Mouse (Mus musculus) myocyte (in vitro differentiated cells): ENCODE results near the gene Akr1cl.

ENCODE experiments used
- CEBPB ChIP-seq: IDR thresholded peaks from 2 replicates; pipeline ENCODE4 v1.6.1; 2011; ENCODE audit warnings: mild to moderate bottlenecking, moderate library complexity; ENCODE audit not compliant: poor library complexity, insufficient read depth, severe bottlenecking
- MAX ChIP-seq: IDR thresholded peaks from one replicate; pipeline ENCODE4 v1.6.1; 2011; ENCODE audit warnings: low read depth, mild to moderate bottlenecking, control low read depth
- MYOD1 ChIP-seq, 3 experiments: IDR thresholded peaks; one replicate each; pipeline ENCODE4 v1.6.1; 2011; ENCODE audit warnings: control low read depth in 2 of 3, low read depth in 2 of 3, mild to moderate bottlenecking in 2 of 3, moderate library complexity in 1 of 3; ENCODE audit not compliant: insufficient read length in 2 of 3, control insufficient read depth in 1 of 3
- MYOG ChIP-seq, 3 experiments: IDR thresholded peaks; one replicate each; pipeline ENCODE4 v1.6.1; 2011; ENCODE audit warnings: control low read depth in 2 of 3, low read depth in 2 of 3, mild to moderate bottlenecking in 2 of 3; ENCODE audit not compliant: insufficient read length in 2 of 3, control insufficient read depth in 1 of 3, insufficient read depth in 1 of 3
- POLR2A ChIP-seq: IDR thresholded peaks from one replicate; pipeline ENCODE4 v1.6.1; 2011; ENCODE audit warnings: low read depth, mild to moderate bottlenecking, control low read depth, moderate library complexity; ENCODE audit not compliant: insufficient read length
- POLR2AphosphoS2 ChIP-seq: IDR thresholded peaks from one replicate; pipeline ENCODE4 v1.6.1; 2011; ENCODE audit warnings: low read depth, control low read depth; ENCODE audit not compliant: insufficient read length
- REST ChIP-seq: IDR thresholded peaks from one replicate; pipeline ENCODE4 v1.6.1; 2011; ENCODE audit warnings: mild to moderate bottlenecking, control low read depth, moderate library complexity; ENCODE audit not compliant: insufficient read depth, insufficient read length
- TCF12 ChIP-seq: IDR thresholded peaks from one replicate; pipeline ENCODE4 v1.6.1; 2011; ENCODE audit warnings: mild to moderate bottlenecking, control low read depth; ENCODE audit not compliant: poor library complexity, insufficient read depth, severe bottlenecking
- USF1 ChIP-seq: IDR thresholded peaks from one replicate; pipeline ENCODE4 v1.6.1; 2011; ENCODE audit warnings: low read depth, mild to moderate bottlenecking, control low read depth, moderate library complexity

DNA sequence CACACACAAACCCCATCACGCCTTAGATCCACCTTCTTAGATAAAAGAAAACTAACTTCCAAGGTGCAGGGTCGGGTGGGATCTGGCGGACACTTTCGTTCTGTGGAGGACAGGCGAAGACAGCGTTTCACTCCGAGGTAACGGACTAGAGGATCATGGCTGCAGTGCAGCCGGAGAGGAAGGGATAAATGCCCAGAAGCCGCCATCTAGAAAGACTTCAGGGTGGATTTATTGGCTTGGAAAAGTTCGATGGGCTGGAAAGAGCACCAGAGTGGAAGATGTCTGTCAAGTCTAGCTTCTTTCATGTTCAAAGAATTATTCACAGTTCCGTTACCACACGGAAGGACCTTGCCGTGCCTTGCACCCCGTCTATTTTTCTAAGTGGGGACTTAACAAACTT lies 31.6 kb upstream of the Akr1cl start:
- TF ChIP-seq CEBPB (no peak), POLR2A (no peak), MAX (no peak), MYOG (IDR thresholded peaks at IDR 0.05; ENCODE audit: control insufficient read depth in 1 of 3, insufficient read depth in 1 of 3, insufficient read length in 2 of 3, low read depth in 2 of 3) (no peak), POLR2AphosphoS2 (no peak), USF1 (no peak), TCF12 (no peak), MYOD1 (IDR thresholded peaks at IDR 0.05; ENCODE audit: control insufficient read depth in 1 of 3, insufficient read length in 2 of 3, low read depth in 2 of 3) (no peak), REST (no peak)
